In the genomic region with DNA sequence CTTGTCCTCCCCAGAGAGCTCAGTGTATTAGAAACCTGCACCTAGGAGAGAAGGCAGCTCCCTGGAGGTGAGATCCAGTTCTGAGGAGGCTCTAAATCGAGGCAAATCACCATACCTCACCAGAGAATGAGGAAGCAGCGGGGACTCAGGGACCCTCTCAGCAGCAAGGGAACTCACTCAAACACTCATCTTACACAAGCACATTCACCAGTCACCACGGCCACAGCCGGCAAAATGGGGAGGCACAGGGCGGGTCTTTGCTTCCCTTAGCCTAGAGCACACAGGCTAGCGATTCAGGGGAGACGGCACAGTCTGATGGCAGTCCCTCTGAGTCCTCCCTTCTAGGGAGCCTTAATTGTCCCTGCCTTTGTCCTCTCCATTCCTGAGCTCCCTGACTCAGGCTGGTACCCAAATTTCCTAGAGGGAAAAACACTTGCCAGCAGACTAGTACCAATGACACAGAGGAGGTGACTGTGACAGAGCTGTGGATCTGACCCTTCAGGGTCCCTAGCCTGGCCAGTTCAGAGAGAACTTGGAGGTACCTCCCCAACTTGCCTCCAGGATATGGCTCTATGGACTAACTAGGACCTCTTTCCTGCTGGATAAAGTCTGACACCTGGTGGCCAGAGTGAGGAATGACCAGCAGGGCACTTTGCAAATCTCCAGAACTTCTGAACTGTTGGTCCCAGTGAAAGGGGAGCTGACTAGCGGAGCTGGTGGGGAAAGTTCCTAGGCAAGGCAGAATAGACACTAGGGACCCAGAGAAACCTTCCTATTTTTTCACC, we compare ENCODE assay signal across 9 mouse cellular contexts. TPM values are rescaled to one million over a fixed set of nuclear protein-coding genes. Genes with fewer than 3 reads are reported as not detected.
DNase-seq lines count a peak whose midpoint lies in the region; ATAC-seq and TF ChIP-seq lines count a peak whose summit lies in the region.
"Had no signal": no experiment of that assay in that cellular context is flagged by ENCODE, and none has a peak within 500 bp of the region (broad histone marks: within the 10 kb centered on the region; RNA-seq: fewer than 3 reads in every experiment).

No protein-coding gene starts in this region.

- no peaks in the 10 kb centered on the region for H3K36me3 ChIP-seq in midbrain, embryonic 11.5 days (ENCODE audit: control insufficient read depth, insufficient read depth, low read length)
- no peaks in the 10 kb centered on the region for H3K36me3 ChIP-seq in midbrain, embryonic 15.5 days (replicated peaks)
- no peaks in the 10 kb centered on the region for H3K36me3 ChIP-seq in forebrain, postnatal 0 days (ENCODE audit: insufficient read depth)
- no peaks in the 10 kb centered on the region for H3K36me3 ChIP-seq in neural tube, embryonic 11.5 days (ENCODE audit: control insufficient read depth, insufficient read depth, low read length)
- no peaks in the 10 kb centered on the region for H3K36me3 ChIP-seq in thymus, adult 2 months (ENCODE audit: control insufficient read depth, insufficient read depth, low read length)

- H3K4me1 ChIP-seq in midbrain, embryonic 11.5 days (ENCODE audit: control insufficient read depth, insufficient read depth, low read length): peaks cover 9% of the 10 kb centered on the region
- H3K4me1 ChIP-seq in midbrain, embryonic 15.5 days: peaks cover 11% of the 10 kb centered on the region
- H3K4me1 ChIP-seq in forebrain, postnatal 0 days (ENCODE audit: insufficient read depth): peaks cover 9% of the 10 kb centered on the region; the same call in 1 of the 2 replicates
- H3K4me1 ChIP-seq in neural tube, embryonic 11.5 days (ENCODE audit: control insufficient read depth, insufficient read depth, low read length): peaks cover 3% of the 10 kb centered on the region; the same call in 1 of the 2 replicates
- peaks cover 27% of the 10 kb centered on the region for H3K4me1 ChIP-seq in thymus, adult 2 months (replicated peaks; ENCODE audit: control insufficient read depth, insufficient read depth, low read length)

- H3K9ac ChIP-seq in midbrain, embryonic 11.5 days (ENCODE audit: low read length): no peak overlapping the region
- no peak overlapping the region for H3K9ac ChIP-seq in midbrain, embryonic 15.5 days
- no peak overlapping the region for H3K9ac ChIP-seq in forebrain, postnatal 0 days
- no peak overlapping the region for H3K9ac ChIP-seq in neural tube, embryonic 11.5 days (ENCODE audit: low read length)

- H3K4me2 ChIP-seq in midbrain, embryonic 11.5 days: no peak overlapping the region
- no peak overlapping the region for H3K4me2 ChIP-seq in midbrain, embryonic 15.5 days
- no peak overlapping the region for H3K4me2 ChIP-seq in forebrain, postnatal 0 days (ENCODE audit: low read depth)
- no peak overlapping the region for H3K4me2 ChIP-seq in neural tube, embryonic 11.5 days (ENCODE audit: low read depth)

- peak; percentile 96 for TF ChIP-seq CTCF in forebrain, postnatal 0 days (IDR thresholded peaks at IDR 0.05; ENCODE audit: low read depth)
- no peak for TF ChIP-seq CTCF in thymus, adult 2 months (IDR thresholded peaks at IDR 0.05; ENCODE audit: borderline replicate concordance, control insufficient read depth, extremely low read depth, insufficient read depth, low read length, poor library complexity)

- no peak for TF ChIP-seq POLR2A in thymus, adult 2 months (IDR thresholded peaks at IDR 0.05; ENCODE audit: control insufficient read depth, extremely low read depth, insufficient read depth, low read length, poor library complexity)

- WGBS in midbrain, embryonic 11.5 days: 20% methylated on average over 8 of the region's 8 CpGs
- WGBS in midbrain, embryonic 15.5 days: 21% methylated on average over 8 of the region's 8 CpGs
- 23% methylated on average over 8 of the region's 8 CpGs for WGBS in forebrain, postnatal 0 days
- 27% methylated on average over 8 of the region's 8 CpGs for WGBS in neural tube, embryonic 11.5 days
- 12% methylated on average over 8 of the region's 8 CpGs for WGBS in thymus, adult 2 months

- H3K4me3 ChIP-seq in midbrain, embryonic 11.5 days (ENCODE audit: low read depth, low read length): no peak overlapping the region
- no peak overlapping the region for H3K4me3 ChIP-seq in midbrain, embryonic 15.5 days
- H3K4me3 ChIP-seq in forebrain, postnatal 0 days (ENCODE audit: low read depth, low read length): no peak overlapping the region
- H3K4me3 ChIP-seq in neural tube, embryonic 11.5 days (ENCODE audit: low read depth, low read length): no peak overlapping the region
- no peak overlapping the region for H3K4me3 ChIP-seq in thymus, adult 2 months (ENCODE audit: control insufficient read depth, insufficient read depth, low read length)

- no peak overlapping the region for H3K27ac ChIP-seq in midbrain, embryonic 11.5 days (ENCODE audit: low read depth, low read length)
- no peak overlapping the region for H3K27ac ChIP-seq in midbrain, embryonic 15.5 days
- H3K27ac ChIP-seq in forebrain, postnatal 0 days (ENCODE audit: low read depth, low read length): no peak overlapping the region
- no peak overlapping the region for H3K27ac ChIP-seq in neural tube, embryonic 11.5 days (ENCODE audit: low read depth, low read length)
- peak overlapping the region; percentile 8; the same call in 1 of the 2 replicates for H3K27ac ChIP-seq in thymus, adult 2 months (ENCODE audit: control insufficient read depth, insufficient read depth, low read length)

- ATAC-seq in midbrain, embryonic 11.5 days (ENCODE audit: low FRiP score): 0 out of 2 replicates have a peak, but pooled peaks have one; percentile 18
- no peak for ATAC-seq in midbrain, embryonic 15.5 days (replicated peaks)
- peak; percentile 30; the same call in 1 of the 2 replicates for ATAC-seq in forebrain, postnatal 0 days
- no peak for ATAC-seq in neural tube, embryonic 11.5 days (ENCODE audit: insufficient read depth, low FRiP score, low TSS enrichment)

- intact Hi-C loops in left cerebral cortex, postnatal 36 days (cut with DNase I): loop anchor here (2.0 to 10.0 kb wide), 2 partner anchors 21 to 213 kb away; a partner anchor contains a TSS

- DNase-seq in midbrain, embryonic 11.5 days (ENCODE audit: low spot score, missing footprints): peak; percentile 97
- DNase-seq in brain, adult 2 months (ENCODE audit: low read depth, low spot score): peak; percentile 90
- peak; percentile 88 for DNase-seq in forebrain, postnatal 0 days
- peak; percentile 74 for DNase-seq in hindlimb bud, embryonic 11.5 days (ENCODE audit: extremely low spot score, low read depth, low spot score)
- peak; percentile 63 to 65 for DNase-seq in left cerebral cortex, postnatal 36 days (ENCODE audit: low spot score in 2 of 2)
- peak; percentile 75 for DNase-seq in neural tube, embryonic 11.5 days (ENCODE audit: low spot score)
- DNase-seq in thymus, adult 2 months: peak; percentile 74

- H3K27me3 ChIP-seq in midbrain, embryonic 11.5 days (ENCODE audit: control insufficient read depth, insufficient read depth, low read length): peaks cover 3% of the 10 kb centered on the region; the same call in 1 of the 2 replicates
- peaks cover 12% of the 10 kb centered on the region; the same call in 1 of the 2 replicates for H3K27me3 ChIP-seq in midbrain, embryonic 15.5 days (replicated peaks)
- H3K27me3 ChIP-seq in forebrain, postnatal 0 days (ENCODE audit: insufficient read depth, low read length): no peaks in the 10 kb centered on the region
- H3K27me3 ChIP-seq in neural tube, embryonic 11.5 days (ENCODE audit: control insufficient read depth, insufficient read depth, low read length): no peaks in the 10 kb centered on the region
- no peaks in the 10 kb centered on the region for H3K27me3 ChIP-seq in thymus, adult 2 months (ENCODE audit: control insufficient read depth, insufficient read depth, low read length)

- no peaks in the 10 kb centered on the region for H3K9me3 ChIP-seq in midbrain, embryonic 11.5 days (ENCODE audit: control insufficient read depth, low read length)
- H3K9me3 ChIP-seq in midbrain, embryonic 15.5 days: no peaks in the 10 kb centered on the region
- H3K9me3 ChIP-seq in forebrain, postnatal 0 days (ENCODE audit: low read length): no peaks in the 10 kb centered on the region
- no peaks in the 10 kb centered on the region for H3K9me3 ChIP-seq in neural tube, embryonic 11.5 days (ENCODE audit: control insufficient read depth, low read length)

RNA-seq across cellular contexts. Expression of a gene that starts 3.6 kb away (rescaled TPM):
- polyA plus RNA-seq in midbrain, embryonic 11.5 days (2014; fragmentation: Nextera tagmentation; extraction: Ambion mirVana): 12.2 and 12.6 TPM in 2 replicates
- 20.4 and 20.6 TPM in 2 replicates for polyA plus RNA-seq in midbrain, embryonic 15.5 days (2015; fragmentation: Nextera tagmentation; extraction: Ambion mirVana)
- total RNA-seq in forebrain, postnatal 0 days (2014; rRNA removed): 18.8 and 21.2 TPM in 2 replicates
- 21.8 and 23.4 TPM in 2 replicates for polyA plus RNA-seq in forebrain, postnatal 0 days (2015; fragmentation: Nextera tagmentation; extraction: Ambion mirVana)
- 10 to 100 TPM; 15.9 to 17.8 TPM for total RNA-seq in left cerebral cortex, postnatal 36 days (2021)
- 14.7 and 15.2 TPM in 2 replicates for polyA plus RNA-seq in neural tube, embryonic 11.5 days (2014; fragmentation: Nextera tagmentation; extraction: Ambion mirVana)
- 104 and 117 TPM in 2 replicates for polyA plus RNA-seq in thymus, adult 2 months (2012; rRNA removed)

RNA-seq across cellular contexts. Expression of a gene that starts 13.9 kb away (rescaled TPM):
- polyA plus RNA-seq in midbrain, embryonic 11.5 days (2014; fragmentation: Nextera tagmentation; extraction: Ambion mirVana): not detected in 2 replicates
- not detected in 2 replicates for polyA plus RNA-seq in midbrain, embryonic 15.5 days (2015; fragmentation: Nextera tagmentation; extraction: Ambion mirVana)
- not detected in 2 replicates for total RNA-seq in forebrain, postnatal 0 days (2014; rRNA removed)
- polyA plus RNA-seq in forebrain, postnatal 0 days (2015; fragmentation: Nextera tagmentation; extraction: Ambion mirVana): not detected in 2 replicates
- not detected for total RNA-seq in left cerebral cortex, postnatal 36 days (2021)
- not detected in 2 replicates for polyA plus RNA-seq in neural tube, embryonic 11.5 days (2014; fragmentation: Nextera tagmentation; extraction: Ambion mirVana)
- polyA plus RNA-seq in thymus, adult 2 months (2012; rRNA removed): not detected in 2 replicates
- polyA plus RNA-seq: gonadal fat pad, adult 2 months had no signal

RNA-seq across cellular contexts. Expression of a gene that starts 14.0 kb away (rescaled TPM):
- 0.31 and 0.32 TPM in 2 replicates for polyA plus RNA-seq in midbrain, embryonic 11.5 days (2014; fragmentation: Nextera tagmentation; extraction: Ambion mirVana)
- 0.79 and 0.88 TPM in 2 replicates for polyA plus RNA-seq in midbrain, embryonic 15.5 days (2015; fragmentation: Nextera tagmentation; extraction: Ambion mirVana)
- 0.38 and 1.2 TPM in 2 replicates for total RNA-seq in forebrain, postnatal 0 days (2014; rRNA removed)
- 0.29 and 0.41 TPM in 2 replicates for polyA plus RNA-seq in forebrain, postnatal 0 days (2015; fragmentation: Nextera tagmentation; extraction: Ambion mirVana)
- total RNA-seq in left cerebral cortex, postnatal 36 days (2021): 1 to 10 TPM in 1 of 2 experiments, under 1 TPM in 1; 0.84 to 1.2 TPM
- polyA plus RNA-seq in neural tube, embryonic 11.5 days (2014; fragmentation: Nextera tagmentation; extraction: Ambion mirVana): 0.81 and 1.7 TPM in 2 replicates
- 32.9 and 36.1 TPM in 2 replicates for polyA plus RNA-seq in thymus, adult 2 months (2012; rRNA removed)

RNA-seq across cellular contexts. Expression of a gene that starts 26.6 kb away (rescaled TPM):
- 42.4 and 43.5 TPM in 2 replicates for polyA plus RNA-seq in midbrain, embryonic 11.5 days (2014; fragmentation: Nextera tagmentation; extraction: Ambion mirVana)
- polyA plus RNA-seq in midbrain, embryonic 15.5 days (2015; fragmentation: Nextera tagmentation; extraction: Ambion mirVana): 23.7 and 24.9 TPM in 2 replicates
- 11.8 and 16.4 TPM in 2 replicates for total RNA-seq in forebrain, postnatal 0 days (2014; rRNA removed)
- polyA plus RNA-seq in forebrain, postnatal 0 days (2015; fragmentation: Nextera tagmentation; extraction: Ambion mirVana): 15.9 and 16.5 TPM in 2 replicates
- total RNA-seq in left cerebral cortex, postnatal 36 days (2021): 10 to 100 TPM in 1 of 2 experiments, 1 to 10 TPM in 1; 6.1 to 10.8 TPM
- 39.1 and 45.8 TPM in 2 replicates for polyA plus RNA-seq in neural tube, embryonic 11.5 days (2014; fragmentation: Nextera tagmentation; extraction: Ambion mirVana)
- polyA plus RNA-seq in thymus, adult 2 months (2012; rRNA removed): 119 and 143 TPM in 2 replicates

RNA-seq across cellular contexts. Expression of a gene that starts 36.2 kb away (rescaled TPM):
- polyA plus RNA-seq in midbrain, embryonic 11.5 days (2014; fragmentation: Nextera tagmentation; extraction: Ambion mirVana): 874 and 929 TPM in 2 replicates
- polyA plus RNA-seq in midbrain, embryonic 15.5 days (2015; fragmentation: Nextera tagmentation; extraction: Ambion mirVana): 537 and 571 TPM in 2 replicates
- 480 and 509 TPM in 2 replicates for total RNA-seq in forebrain, postnatal 0 days (2014; rRNA removed)
- polyA plus RNA-seq in forebrain, postnatal 0 days (2015; fragmentation: Nextera tagmentation; extraction: Ambion mirVana): 551 and 589 TPM in 2 replicates
- 100 to 1,000 TPM; 292 to 320 TPM for total RNA-seq in left cerebral cortex, postnatal 36 days (2021)
- polyA plus RNA-seq in neural tube, embryonic 11.5 days (2014; fragmentation: Nextera tagmentation; extraction: Ambion mirVana): 928 and 939 TPM in 2 replicates
- polyA plus RNA-seq in thymus, adult 2 months (2012; rRNA removed): 897 and 1,014 TPM in 2 replicates

Comparison
In these comparisons a context has a peak if more than half of its experiments do, and no peak if none do; other contexts are left out.
1. ATAC-seq: peak in midbrain, embryonic 11.5 days (single experiment) and forebrain, postnatal 0 days (single experiment); none in midbrain, embryonic 15.5 days (single experiment) and neural tube, embryonic 11.5 days (single experiment).
2. RNA of a gene that starts 14.0 kb away (polyA plus RNA-seq): 32.9 to 36.1 TPM in thymus, adult 2 months; 0.81 to 1.7 TPM in neural tube, embryonic 11.5 days, 0.79 to 0.88 TPM in midbrain, embryonic 15.5 days, 0.29 to 0.41 TPM in forebrain, postnatal 0 days and 0.31 to 0.32 TPM in midbrain, embryonic 11.5 days; every median in the first group is over 10 times any median in the second.
3. Peak in every context shown above with its lines, with median percentiles within 50 percentile points of each other: DNase-seq.